Mouse (Mus musculus) T-helper 2 cell (primary cell): Measurements from ENCODE around the gene Wnt9b.

ENCODE experiments used
- in situ Hi-C: fragments of 300-600 bp; cut with MboI, MseI; formaldehyde crosslinking; loops from one replicate; pipeline ENCODE4 v1.15.1; 2025; ENCODE audit warnings: high pct_unique_total_duplicates

Wnt9b gene

DNA sequence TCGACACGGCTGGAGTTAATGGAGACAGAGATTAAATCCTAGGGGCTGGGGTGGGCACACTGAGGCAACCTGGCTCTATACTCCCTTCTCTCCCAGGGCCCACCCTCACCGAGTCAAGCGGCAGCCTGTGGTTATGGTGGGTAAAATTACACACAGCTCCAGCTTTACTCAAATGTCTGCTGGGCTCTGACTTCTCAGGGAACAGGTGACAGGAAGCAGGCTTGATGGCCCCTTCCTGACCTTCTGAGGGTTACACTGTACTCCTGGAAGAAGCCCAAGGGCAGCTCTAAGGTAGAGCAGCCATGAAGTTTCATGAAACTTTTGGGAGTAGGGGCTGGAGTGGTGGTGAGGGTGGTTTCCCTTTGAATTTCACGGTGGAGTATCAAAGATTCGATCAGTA is 62.9 kb downstream of the Wnt9b start:
- in situ Hi-C loops = loop anchor here (25.0 kb wide), 1 partner anchor 324 kb away; the partner anchor contains the start of gene Arhgap27

DNA sequence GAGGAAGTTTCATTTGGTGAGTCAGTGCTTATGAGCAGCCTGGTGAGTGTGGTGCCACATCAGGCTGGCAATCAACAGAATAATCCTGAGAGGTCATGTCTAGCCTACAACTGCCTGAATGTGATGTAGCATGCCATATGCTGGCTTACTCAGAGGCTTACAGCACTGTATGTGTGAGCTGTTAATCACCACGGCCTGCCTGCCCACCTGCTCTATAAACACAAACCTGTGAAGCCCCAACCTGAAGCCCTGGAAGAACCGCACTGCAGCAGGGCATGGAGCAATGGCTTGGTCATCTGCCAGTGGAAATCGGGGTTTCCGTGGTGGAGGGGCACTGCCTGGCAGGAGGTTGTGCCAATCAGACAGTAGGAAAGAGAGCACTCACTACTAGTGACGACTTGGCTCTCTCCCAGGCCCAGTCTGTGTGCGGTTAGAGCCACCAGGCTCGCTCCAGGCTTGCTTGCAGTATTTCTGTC is 64.3 kb downstream of the Wnt9b start:
- in situ Hi-C loops = loop anchor here (25.0 kb wide), 1 partner anchor 323 kb away; the partner anchor contains the start of gene Arhgap27

DNA sequence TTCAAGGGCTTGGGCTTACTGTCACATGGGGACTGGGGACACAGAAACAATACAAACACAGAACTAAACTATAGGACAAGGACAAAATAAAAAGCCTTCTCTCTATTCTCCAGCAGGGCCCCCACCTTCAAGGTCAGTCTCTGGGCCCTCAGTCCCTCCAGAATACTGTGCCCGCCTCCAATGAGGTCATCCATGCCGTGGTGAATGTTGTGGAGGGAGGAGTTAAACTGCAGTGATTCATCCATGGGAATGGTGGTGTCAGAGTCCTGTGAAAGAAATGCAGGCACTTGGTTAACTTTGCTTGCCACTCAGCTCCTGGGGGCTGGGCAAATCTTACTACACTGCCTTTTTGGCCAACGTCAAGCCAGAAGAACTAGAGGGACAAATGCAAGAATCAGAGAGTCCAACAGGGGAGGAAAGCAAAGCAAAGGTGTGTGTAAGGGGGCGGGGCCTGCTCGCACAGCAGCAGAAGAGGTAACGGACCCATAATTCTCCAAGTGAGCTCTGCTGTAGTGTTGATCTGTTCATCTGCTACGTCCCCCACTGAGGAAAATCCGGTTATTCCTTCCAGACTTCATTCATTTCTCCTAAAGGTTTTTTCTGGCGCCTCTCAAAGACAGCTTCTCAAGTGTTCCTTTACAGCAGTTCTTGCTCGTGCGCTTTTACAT is 65.8 kb downstream of the Wnt9b start:
- in situ Hi-C loops = loop anchor here (25.0 kb wide), 1 partner anchor 322 kb away; the partner anchor contains the start of gene Arhgap27
